Mouse (Mus musculus) left cerebral cortex, adult 9 months (tissue): ENCODE data around the gene Preb.

Experiments
- DNase-seq, 2 experiments: peaks; one replicate each; pipeline ENCODE4 v3.0.0; 2022; ENCODE audit warnings: low spot score in 2 of 2

Gene Preb

GRCm38 (mm10) chr5:30921256-30922033, 38.7 kb downstream of the Preb start, which contains the start of gene Khk:
Gene Khk, plus strand, starts transcription at chr5:30921431.
- peak in 1 of 2 experiments; percentile 87 for DNase-seq

GRCm38 (mm10) chr5:30920621-30921020, 39.5 kb downstream of the Preb start:
- no peak for DNase-seq

- DNase-seq: no peak
Observed at GRCm38 (mm10) chr5:30919831-30920614, 40.1 kb downstream of the Preb start.

GRCm38 (mm10) chr5:30918691-30919090, 41.5 kb downstream of the Preb start:
- no peak for DNase-seq

GRCm38 (mm10) chr5:30917891-30918670, 42.1 kb downstream of the Preb start:
- no peak for DNase-seq

GRCm38 (mm10) chr5:30917348-30917747, 42.8 kb downstream of the Preb start:
- no peak for DNase-seq

- no peak for DNase-seq
Observed at GRCm38 (mm10) chr5:30916841-30917240, 43.3 kb downstream of the Preb start.

- DNase-seq: peak; percentile 94 to 95
Observed at GRCm38 (mm10) chr5:30915974-30916433, 44.2 kb downstream of the Preb start.

- no peak for DNase-seq
Observed at GRCm38 (mm10) chr5:30915456-30915855, 44.7 kb downstream of the Preb start.

GRCm38 (mm10) chr5:30914849-30915248, 45.3 kb downstream of the Preb start:
- DNase-seq: no peak

- no peak for DNase-seq
Observed at GRCm38 (mm10) chr5:30914101-30914635, 46.0 kb downstream of the Preb start.

GRCm38 (mm10) chr5:30913060-30913841, 46.9 kb downstream of the Preb start, which contains the start of gene Emilin1:
Gene Emilin1, plus strand, starts transcription at chr5:30913402.
- no peak for DNase-seq

- no peak for DNase-seq
Observed at GRCm38 (mm10) chr5:30912156-30912555, 48.0 kb downstream of the Preb start.

GRCm38 (mm10) chr5:30910481-30910880, 49.7 kb downstream of the Preb start:
- no peak for DNase-seq

GRCm38 (mm10) chr5:30909863-30910262, 50.3 kb downstream of the Preb start:
- no peak for DNase-seq

- no peak for DNase-seq
Observed at GRCm38 (mm10) chr5:30909300-30909659, 50.9 kb downstream of the Preb start.

GRCm38 (mm10) chr5:30908426-30909299, 51.5 kb downstream of the Preb start:
- no peak for DNase-seq

- peak; percentile 89 to 95 for DNase-seq
Observed at GRCm38 (mm10) chr5:30907413-30908059, 52.6 kb downstream of the Preb start, which contains the start of gene Ost4. Gene Ost4, minus strand, starts transcription at chr5:30907788.

- no peak for DNase-seq
Observed at GRCm38 (mm10) chr5:30901860-30902259, 58.3 kb downstream of the Preb start.
